Mouse (Mus musculus) hindlimb bud, embryonic 11.5 days (tissue): ENCODE data around the gene Pilra.

ENCODE experiments used
- DNase-seq: peaks from one replicate; pipeline ENCODE4 v3.0.0-alpha.2; 2012; ENCODE audit warnings: low read depth, low spot score; ENCODE audit errors: extremely low spot score

The Pilra gene

DNA sequence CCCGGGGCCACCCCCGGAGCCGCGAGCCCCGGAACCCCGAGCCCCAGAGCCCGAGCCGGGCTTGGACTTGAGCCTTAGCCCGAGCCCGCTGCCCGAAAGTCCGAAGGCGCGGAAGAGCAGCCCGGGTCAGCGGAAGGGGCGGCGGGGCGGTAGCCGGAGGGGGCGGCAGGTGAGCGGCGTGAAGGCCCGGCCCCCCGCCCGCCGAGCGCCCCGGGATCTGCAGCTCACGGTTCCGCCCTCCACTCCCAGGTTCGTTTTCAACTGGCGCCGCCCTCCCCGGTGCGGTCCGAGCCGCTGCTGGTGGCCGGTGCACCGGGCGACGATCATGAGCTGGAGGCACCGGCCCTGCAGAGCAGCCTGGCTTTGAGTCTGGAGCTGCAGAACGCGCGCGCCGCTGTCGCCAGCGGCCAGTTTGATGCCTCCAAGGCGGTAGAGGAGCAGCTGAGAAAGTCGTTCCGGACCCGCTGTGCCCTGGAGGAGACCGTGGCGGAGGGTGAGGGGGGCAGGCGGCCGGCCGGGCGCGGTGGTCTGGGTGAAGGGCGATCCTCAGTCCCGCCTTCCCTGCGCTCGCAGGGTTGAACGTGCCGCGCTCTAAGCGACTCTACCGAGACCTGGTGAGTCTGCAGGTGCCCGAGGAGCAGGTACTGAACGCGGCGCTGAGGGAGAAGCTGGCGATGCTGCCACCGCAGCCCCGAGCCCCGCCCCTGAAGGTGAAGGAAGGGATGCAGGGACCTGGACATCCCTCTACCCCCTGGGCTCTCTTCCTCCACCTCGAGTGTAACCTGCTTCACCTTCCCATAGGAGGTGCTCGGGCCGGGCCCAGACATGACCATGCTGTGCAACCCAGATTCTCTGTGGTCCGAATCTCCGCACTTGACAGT, 56.8 kb downstream of the Pilra start:
- DNase-seq, result no peak

DNA sequence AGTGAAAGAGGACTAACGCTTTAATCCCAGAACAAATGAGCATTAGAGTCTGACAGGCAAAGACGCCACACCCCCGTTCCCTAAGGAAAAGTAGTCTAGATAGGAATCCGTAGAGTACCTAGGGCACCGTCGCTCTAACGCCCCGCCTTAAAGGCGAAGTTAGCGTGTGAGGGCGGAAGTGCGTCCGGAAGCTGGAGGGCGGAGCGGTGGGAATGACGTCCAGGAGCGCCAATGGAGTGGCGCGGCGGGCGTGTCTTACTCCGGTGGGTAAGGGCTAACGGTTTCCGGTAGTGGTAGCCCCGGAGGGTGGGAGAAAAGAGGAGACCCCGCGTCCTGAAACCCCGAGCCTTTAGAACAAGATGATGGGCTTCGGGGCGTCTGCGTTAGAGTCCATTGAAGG, 57.4 kb downstream of the Pilra start, which contains the start of gene Ppp1r35:
Gene Ppp1r35, plus strand, starts transcription at position 215 of the 400 bp plus-strand sequence.
- DNase-seq, result peak; percentile 83

DNA sequence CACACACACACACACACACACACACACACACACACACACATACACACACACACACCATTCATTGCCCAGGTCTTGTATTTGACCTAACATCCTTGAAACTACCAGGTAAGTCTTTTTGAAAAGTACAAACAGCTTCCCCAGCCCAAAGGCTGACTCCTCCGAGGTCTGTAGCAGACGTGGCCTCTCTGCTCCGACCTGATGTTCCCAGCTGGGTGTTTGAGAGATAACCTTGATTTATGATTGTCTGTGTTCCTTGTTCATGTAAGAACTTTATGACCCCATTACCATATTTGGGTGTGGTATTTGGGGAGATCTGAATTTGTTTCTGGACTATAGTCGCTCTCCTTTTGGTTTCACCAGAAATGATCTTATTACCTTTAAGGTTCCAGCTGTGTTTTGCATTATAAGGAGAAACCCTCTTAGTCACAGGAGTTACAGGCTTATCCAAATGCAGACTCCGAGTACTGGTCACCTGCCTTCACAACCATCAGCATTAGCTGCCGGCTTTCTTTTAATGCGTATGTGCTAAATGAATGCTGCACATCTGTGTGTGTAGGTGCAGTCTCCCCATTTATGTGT, 58.7 kb downstream of the Pilra start:
- no peak for DNase-seq

DNA sequence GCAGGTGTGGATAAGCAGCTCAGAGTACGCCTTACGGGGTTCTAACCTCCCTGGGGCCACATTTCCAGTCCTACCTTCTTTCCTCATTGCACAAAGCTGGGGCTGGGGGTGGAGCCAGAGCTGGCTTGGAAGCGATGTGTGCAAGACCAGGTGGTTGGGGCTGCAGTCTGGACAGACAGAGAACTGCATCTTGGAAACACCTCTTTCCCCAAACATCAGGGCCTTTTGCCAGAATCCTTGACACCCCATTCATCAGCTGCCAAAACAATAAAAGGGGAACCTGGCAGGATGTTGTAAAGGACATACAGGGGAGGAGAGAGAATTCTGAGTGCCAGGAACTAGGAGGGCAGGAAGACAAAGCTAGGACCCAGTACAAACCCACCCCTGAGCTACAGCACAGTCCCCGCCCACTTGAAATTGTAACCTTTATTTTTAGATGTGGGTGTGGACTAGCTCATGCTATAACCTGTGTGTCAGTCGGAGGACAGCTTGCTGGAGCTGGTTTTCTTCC, 59.6 kb downstream of the Pilra start:
- DNase-seq, result no peak

DNA sequence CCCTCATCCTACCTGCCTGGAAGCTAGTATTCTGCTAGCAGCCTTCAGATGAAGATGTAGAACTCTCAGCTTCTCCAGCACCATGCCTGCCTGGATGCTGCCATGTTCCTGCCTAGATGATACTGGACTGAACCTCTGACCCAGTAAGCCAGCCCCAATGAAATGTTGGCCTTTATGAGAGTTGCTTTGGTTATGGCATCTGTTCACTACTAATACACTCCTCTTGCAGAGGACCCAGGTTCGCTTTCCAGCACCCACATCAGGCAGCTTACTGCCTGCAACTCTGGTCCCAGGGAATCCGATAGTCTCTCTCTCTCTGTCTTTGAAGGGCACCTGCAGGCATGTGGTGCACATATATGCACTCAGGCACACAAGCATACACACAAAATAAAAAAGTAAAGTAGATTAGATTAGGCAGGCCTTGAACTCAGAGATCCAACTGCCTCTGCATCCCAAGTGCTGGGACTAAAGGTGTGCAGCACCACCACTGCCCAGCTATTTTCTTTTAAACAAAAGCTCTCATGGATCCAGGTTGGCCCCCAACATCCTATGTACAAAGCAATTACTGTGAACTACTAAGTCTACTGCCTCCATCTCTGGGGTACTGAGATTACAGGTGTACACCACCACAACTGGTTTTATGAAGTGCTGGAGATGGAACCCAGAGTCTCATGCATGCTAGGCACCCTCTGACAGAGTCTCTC, 60.3 kb downstream of the Pilra start:
- no peak for DNase-seq

DNA sequence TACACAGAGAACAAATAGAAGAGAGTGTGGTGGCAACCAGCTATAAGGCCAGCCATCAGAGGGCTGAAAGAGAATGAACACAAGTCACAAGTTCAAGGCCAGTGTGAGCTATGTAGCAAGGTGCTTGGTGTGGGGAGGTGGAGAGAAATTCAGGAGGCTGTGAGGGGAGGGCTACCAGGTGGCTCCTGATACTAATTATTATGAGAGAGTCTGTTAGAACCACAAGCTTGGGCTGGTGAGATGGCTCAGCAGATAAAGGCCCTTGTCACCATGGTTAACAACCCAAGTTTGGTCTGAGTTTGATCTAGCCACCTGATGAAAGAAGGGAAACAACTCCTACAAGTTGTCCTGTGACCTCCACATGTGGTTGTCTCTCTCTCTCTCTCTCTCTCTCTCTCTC, 63.3 kb downstream of the Pilra start:
- DNase-seq, result no peak
